Mouse (Mus musculus) forebrain, embryonic 12.5 days (tissue): ENCODE results near the gene Neurog2. TPM values are rescaled to one million over a fixed set of nuclear protein-coding genes. Genes with fewer than 3 reads are reported as not detected.

Experiments
- ATAC-seq: fragments of 200-750 bp; cut with Nextera tagmentation; 2 replicates; pipeline ENCODE4 v1.8.0; 2017; ENCODE audit warnings: moderate TSS enrichment; ENCODE audit not compliant: low FRiP score
- H3K27ac ChIP-seq: fragments of 300-500 bp; sonication (generic); 2 replicates; pipeline ENCODE4 v1.5.1; 2016; ENCODE audit warnings: mild to moderate bottlenecking
- H3K27me3 ChIP-seq: fragments of 300-500 bp; sonication (generic); 2 replicates; pipeline ENCODE4 v1.6.1; 2016; ENCODE audit warnings: mild to moderate bottlenecking
- H3K36me3 ChIP-seq: fragments of 300-500 bp; sonication (generic); replicated peaks from 2 replicates; pipeline ENCODE4 v1.6.1; 2016; ENCODE audit warnings: mild to moderate bottlenecking
- H3K4me1 ChIP-seq: fragments of 300-500 bp; sonication (generic); 2 replicates; pipeline ENCODE4 v1.6.1; 2016
- H3K4me2 ChIP-seq: fragments of 300-500 bp; sonication (generic); 2 replicates; pipeline ENCODE4 v1.6.1; 2016; ENCODE audit warnings: mild to moderate bottlenecking, moderate library complexity
- H3K4me3 ChIP-seq: fragments of 300-500 bp; sonication (generic); replicated peaks from 2 replicates; pipeline ENCODE4 v1.5.1; 2016; ENCODE audit warnings: mild to moderate bottlenecking
- H3K9ac ChIP-seq: fragments of 300-500 bp; sonication (generic); 2 replicates; pipeline ENCODE4 v1.6.1; 2016; ENCODE audit warnings: mild to moderate bottlenecking
- H3K9me3 ChIP-seq: fragments of 300-500 bp; sonication (generic); 2 replicates; pipeline ENCODE4 v1.6.1; 2016
- WGBS: fragments of 180-500 bp; shearing (Covaris S2); methylation state at CpG from one replicate; pipeline ENCODE4 v1.1.7; 2016; 5-methylcytosine and 5-hydroxymethylcytosine counted together
- polyA plus RNA-seq: library from polyadenylated mRNA; unstranded; fragments of >200 nt; fragmentation: Nextera tagmentation; extraction: Ambion mirVana; gene quantifications from 2 replicates; pipeline ENCODE4 v1.2.1, GENCODE M21; 2016

Gene Neurog2
- polyA plus RNA-seq, 1 experiment from 2014 or later, result 168 TPM

GRCm38 (mm10) chr3:127631582-127631981 lies 1.4 kb upstream of the Neurog2 start:
- Histone ChIP-seq H3K36me3 (no peaks in the 10 kb centered on the region), H3K9me3 (no peaks in the 10 kb centered on the region; the same call in 1 of the 2 replicates), H3K27me3 (peaks cover 87% of the 10 kb centered on the region), H3K4me2 (peak overlapping the region; percentile 67), H3K9ac (peak overlapping the region; percentile 22; the same call in 1 of the 2 replicates), H3K4me3 (peak overlapping the region; percentile 62), H3K27ac (peak overlapping the region; percentile 97), H3K4me1 (peaks cover 65% of the 10 kb centered on the region)
- WGBS, result 0% methylated on average over 10 of the region's 10 CpGs
- ATAC-seq, result no peak

DNA sequence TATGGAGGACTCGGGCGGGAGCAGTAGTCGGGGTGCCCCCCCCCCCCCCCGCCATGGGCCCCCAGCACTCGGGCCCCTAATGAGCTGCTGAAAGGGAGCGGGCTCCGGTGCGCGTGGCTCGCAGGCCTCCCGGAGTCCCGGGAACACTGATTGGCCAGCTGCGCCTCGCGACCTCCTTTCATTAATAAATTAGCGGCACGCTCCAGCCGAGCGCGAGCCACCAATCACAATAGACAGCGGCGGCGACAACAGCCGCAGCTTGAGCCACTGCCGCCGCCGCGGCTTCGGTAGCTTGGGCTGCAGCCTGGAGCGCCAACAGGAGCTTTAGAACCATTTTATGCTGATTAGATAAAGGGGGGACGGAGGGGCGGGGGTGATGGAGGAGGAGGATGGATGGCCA lies 404 bp upstream of the Neurog2 start:
- no peaks in the 10 kb centered on the region for H3K36me3 ChIP-seq
- H3K4me2 ChIP-seq, result peak overlapping the region; percentile 67
- H3K9me3 ChIP-seq, result no peaks in the 10 kb centered on the region; the same call in 1 of the 2 replicates
- under 1% methylated on average over 29 of the region's 32 CpGs for WGBS
- peak overlapping the region; percentile 97 for H3K27ac ChIP-seq
- ATAC-seq, result peak; percentile 83
- H3K4me1 ChIP-seq, result peaks cover 55% of the 10 kb centered on the region
- H3K27me3 ChIP-seq, result peaks cover 88% of the 10 kb centered on the region
- H3K4me3 ChIP-seq, result peak overlapping the region; percentile 62
- peak overlapping the region; percentile 84 for H3K9ac ChIP-seq

DNA sequence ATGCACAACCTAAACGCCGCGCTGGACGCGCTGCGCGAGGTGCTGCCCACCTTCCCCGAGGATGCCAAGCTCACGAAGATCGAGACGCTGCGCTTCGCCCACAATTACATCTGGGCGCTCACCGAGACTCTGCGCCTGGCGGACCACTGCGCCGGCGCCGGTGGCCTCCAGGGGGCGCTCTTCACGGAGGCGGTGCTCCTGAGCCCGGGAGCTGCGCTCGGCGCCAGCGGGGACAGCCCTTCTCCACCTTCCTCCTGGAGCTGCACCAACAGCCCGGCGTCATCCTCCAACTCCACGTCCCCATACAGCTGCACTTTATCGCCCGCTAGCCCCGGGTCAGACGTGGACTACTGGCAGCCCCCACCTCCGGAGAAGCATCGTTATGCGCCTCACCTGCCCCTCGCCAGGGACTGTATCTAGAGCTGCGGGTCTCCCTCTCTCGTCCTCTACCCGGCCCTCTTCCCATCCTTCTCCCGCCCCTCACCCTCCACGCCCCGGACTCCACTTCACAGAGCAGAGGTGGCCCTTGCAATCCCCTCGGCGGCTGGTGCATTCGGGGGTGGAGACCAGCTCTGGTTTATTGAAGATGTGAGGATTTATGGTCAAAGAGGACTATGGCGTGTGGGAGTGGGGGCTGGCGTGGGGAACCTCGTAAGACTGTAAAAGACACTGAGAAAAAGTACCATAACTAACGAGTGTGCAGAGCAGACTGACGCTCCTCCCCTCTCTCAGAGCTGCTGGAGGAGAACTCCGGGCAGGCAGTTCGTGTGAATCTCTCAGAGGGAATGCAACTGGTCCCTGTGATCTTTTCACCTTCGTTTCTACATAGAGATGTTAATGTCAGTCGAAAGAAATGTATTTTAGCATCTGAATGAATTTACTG lies 1.4 kb downstream of the Neurog2 start:
- H3K27ac ChIP-seq, result peak overlapping the region; percentile 97
- peaks cover 42% of the 10 kb centered on the region for H3K4me1 ChIP-seq
- peak overlapping the region; percentile 67 for H3K4me2 ChIP-seq
- ATAC-seq, result peak; percentile 56
- H3K9ac ChIP-seq, result peak overlapping the region; percentile 84
- no peaks in the 10 kb centered on the region for H3K36me3 ChIP-seq
- H3K27me3 ChIP-seq, result peaks cover 89% of the 10 kb centered on the region
- WGBS, result under 1% methylated on average over 58 of the region's 58 CpGs
- peak overlapping the region; percentile 62 for H3K4me3 ChIP-seq
- no peaks in the 10 kb centered on the region; the same call in 1 of the 2 replicates for H3K9me3 ChIP-seq

DNA sequence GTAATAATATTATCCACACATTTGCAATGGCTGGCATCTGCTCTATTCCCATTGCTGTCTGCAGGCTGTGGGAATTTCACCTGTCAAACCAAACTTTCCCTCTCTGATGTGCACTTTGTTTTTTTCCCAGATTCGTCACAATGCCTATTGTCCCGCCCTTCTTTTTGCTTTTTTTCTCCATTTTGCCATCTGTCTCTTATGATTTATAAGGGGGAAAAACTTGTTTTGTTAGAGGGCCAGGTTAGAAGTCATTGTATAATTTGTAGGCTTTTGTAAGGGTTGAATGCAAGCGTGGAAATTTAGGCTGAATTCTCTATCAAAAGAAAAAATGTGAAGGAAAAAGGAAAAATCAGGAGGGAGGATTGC lies 2.0 kb downstream of the Neurog2 start:
- ATAC-seq, result no peak
- 6% methylated on average over 3 of the region's 3 CpGs for WGBS
- peak overlapping the region; percentile 97 for H3K27ac ChIP-seq

GRCm38 (mm10) chr3:127639875-127640761 lies 7.2 kb downstream of the Neurog2 start:
- Histone ChIP-seq H3K36me3 (no peaks in the 10 kb centered on the region), H3K27ac (peak overlapping the region; percentile 85), H3K9me3 (no peaks in the 10 kb centered on the region; the same call in 1 of the 2 replicates), H3K27me3 (peaks cover 86% of the 10 kb centered on the region), H3K9ac (peak overlapping the region; percentile 17; the same call in 1 of the 2 replicates), H3K4me1 (peaks cover 30% of the 10 kb centered on the region), H3K4me3 (peak overlapping the region; percentile 8; the same call in 1 of the 2 replicates), H3K4me2 (peak overlapping the region; percentile 43)
- peak; percentile 80 for ATAC-seq
- under 1% methylated on average over 36 of the region's 36 CpGs for WGBS

More for the DNA sequence above, 2.0 kb downstream of the Neurog2 start:
- Histone ChIP-seq H3K36me3 (no peaks in the 10 kb centered on the region), H3K4me2 (peak overlapping the region; percentile 67), H3K4me1 (peaks cover 48% of the 10 kb centered on the region), H3K27me3 (peaks cover 89% of the 10 kb centered on the region), H3K9ac (peak overlapping the region; percentile 84), H3K4me3 (peak overlapping the region; percentile 62), H3K9me3 (no peaks in the 10 kb centered on the region; the same call in 1 of the 2 replicates)

DNA sequence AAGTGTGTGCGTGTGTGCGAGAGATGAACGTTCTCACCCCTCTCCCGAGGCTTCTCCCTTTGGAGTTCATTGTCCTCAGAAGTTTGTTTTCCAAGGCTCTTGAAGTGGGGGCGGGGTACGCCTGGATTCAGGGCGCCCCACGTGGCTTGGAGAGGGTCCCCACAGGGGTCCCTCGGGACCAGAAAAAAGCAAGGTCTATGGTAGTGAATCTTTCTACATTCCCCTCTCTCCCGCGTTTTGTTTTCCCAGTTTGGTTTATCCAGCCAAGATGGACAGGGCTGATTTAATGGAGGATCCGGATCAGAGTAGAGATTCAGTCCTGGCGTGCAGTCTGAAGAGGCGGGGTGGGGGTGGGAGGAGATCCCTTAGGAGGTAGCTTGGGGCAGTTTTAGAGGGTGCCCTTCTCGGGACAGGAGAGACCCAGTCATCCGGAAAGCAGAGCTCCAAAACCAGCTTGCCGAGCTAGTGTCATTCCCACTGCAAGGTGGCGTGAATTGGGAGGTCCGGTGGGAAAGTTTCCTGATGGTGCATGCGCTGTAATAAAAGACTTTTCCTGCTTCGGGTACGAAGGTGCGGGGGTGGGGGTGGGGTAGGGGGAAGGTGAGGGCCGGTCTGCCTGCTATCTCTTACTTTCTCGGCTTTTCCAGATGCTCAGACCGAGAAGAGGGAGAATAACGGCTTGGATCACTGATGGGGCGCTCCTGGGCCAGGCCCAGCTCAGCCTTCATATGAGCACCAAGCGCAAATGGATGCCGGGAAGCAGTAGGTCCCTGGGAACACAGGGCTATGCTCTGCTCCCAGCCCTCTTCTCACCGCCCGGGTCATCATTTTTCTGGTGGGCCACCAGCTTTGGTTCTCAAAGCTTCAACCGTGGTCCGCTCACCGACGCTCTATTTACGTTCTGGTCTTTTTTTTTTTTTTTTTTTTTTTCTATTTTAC lies 8.1 kb downstream of the Neurog2 start:
- H3K27me3 ChIP-seq, result peaks cover 89% of the 10 kb centered on the region
- peaks cover 32% of the 10 kb centered on the region for H3K4me1 ChIP-seq
- no peaks in the 10 kb centered on the region for H3K9me3 ChIP-seq
- peak overlapping the region; percentile 85 for H3K27ac ChIP-seq
- WGBS, result 5% methylated on average over 37 of the region's 37 CpGs
- H3K9ac ChIP-seq, result 0 out of 2 replicates have a peak overlapping the region, but pooled peaks have one; percentile 7
- peak; percentile 40 for ATAC-seq
- peak overlapping the region; percentile 43 for H3K4me2 ChIP-seq
- peak overlapping the region; percentile 13 for H3K4me3 ChIP-seq
- no peaks in the 10 kb centered on the region for H3K36me3 ChIP-seq

- no peaks in the 10 kb centered on the region for H3K36me3 ChIP-seq
- no peak overlapping the region for H3K4me3 ChIP-seq
- peaks cover 41% of the 10 kb centered on the region for H3K4me1 ChIP-seq
- no peak overlapping the region for H3K9ac ChIP-seq
- ATAC-seq, result no peak
- WGBS, result 9% methylated on average over 5 of the region's 5 CpGs
- H3K9me3 ChIP-seq, result no peaks in the 10 kb centered on the region
- peaks cover 91% of the 10 kb centered on the region for H3K27me3 ChIP-seq
- H3K27ac ChIP-seq, result peak overlapping the region; percentile 38
- H3K4me2 ChIP-seq, result no peak overlapping the region
Observed at GRCm38 (mm10) chr3:127642211-127642610, 9.3 kb downstream of the Neurog2 start.

GRCm38 (mm10) chr3:127646156-127646825 lies 13.4 kb downstream of the Neurog2 start:
- peak; percentile 90 for ATAC-seq
- 18% methylated on average over 18 of the region's 18 CpGs for WGBS
- Histone ChIP-seq H3K36me3 (no peaks in the 10 kb centered on the region), H3K9ac (no peak overlapping the region), H3K4me2 (peak overlapping the region; percentile 29; the same call in 1 of the 2 replicates), H3K27me3 (peaks cover 71% of the 10 kb centered on the region), H3K9me3 (no peaks in the 10 kb centered on the region), H3K27ac (peak overlapping the region; percentile 71), H3K4me3 (no peak overlapping the region), H3K4me1 (peaks cover 20% of the 10 kb centered on the region)

GRCm38 (mm10) chr3:127651742-127652653 lies 19.1 kb downstream of the Neurog2 start:
- no peak overlapping the region for H3K9ac ChIP-seq
- H3K36me3 ChIP-seq, result no peaks in the 10 kb centered on the region
- 26% methylated on average over 7 of the region's 7 CpGs for WGBS
- no peak overlapping the region for H3K4me2 ChIP-seq
- H3K27ac ChIP-seq, result peak overlapping the region; percentile 74
- H3K4me1 ChIP-seq, result peaks cover 11% of the 10 kb centered on the region
- H3K4me3 ChIP-seq, result no peak overlapping the region
- no peaks in the 10 kb centered on the region for H3K9me3 ChIP-seq
- H3K27me3 ChIP-seq, result peaks cover 33% of the 10 kb centered on the region
- ATAC-seq, result peak; percentile 68; the same call in 1 of the 2 replicates

- Histone ChIP-seq H3K4me3 (no peak overlapping the region), H3K27ac (no peak overlapping the region), H3K27me3 (peaks cover 18% of the 10 kb centered on the region), H3K4me2 (no peak overlapping the region), H3K9ac (no peak overlapping the region), H3K9me3 (no peaks in the 10 kb centered on the region), H3K4me1 (peaks cover 25% of the 10 kb centered on the region), H3K36me3 (no peaks in the 10 kb centered on the region)
- 73% methylated on average over 7 of the region's 7 CpGs for WGBS
- ATAC-seq, result no peak
Observed at GRCm38 (mm10) chr3:127660712-127661111, 27.8 kb downstream of the Neurog2 start.
